Mouse (Mus musculus): ENCODE data around the gene Nploc4. TPM values are rescaled to one million over a fixed set of nuclear protein-coding genes. Genes with fewer than 3 reads are reported as not detected.

Gene Nploc4
- total RNA-seq, 2 experiments from 2014 or later, result 84.6 to 100 TPM

DNA sequence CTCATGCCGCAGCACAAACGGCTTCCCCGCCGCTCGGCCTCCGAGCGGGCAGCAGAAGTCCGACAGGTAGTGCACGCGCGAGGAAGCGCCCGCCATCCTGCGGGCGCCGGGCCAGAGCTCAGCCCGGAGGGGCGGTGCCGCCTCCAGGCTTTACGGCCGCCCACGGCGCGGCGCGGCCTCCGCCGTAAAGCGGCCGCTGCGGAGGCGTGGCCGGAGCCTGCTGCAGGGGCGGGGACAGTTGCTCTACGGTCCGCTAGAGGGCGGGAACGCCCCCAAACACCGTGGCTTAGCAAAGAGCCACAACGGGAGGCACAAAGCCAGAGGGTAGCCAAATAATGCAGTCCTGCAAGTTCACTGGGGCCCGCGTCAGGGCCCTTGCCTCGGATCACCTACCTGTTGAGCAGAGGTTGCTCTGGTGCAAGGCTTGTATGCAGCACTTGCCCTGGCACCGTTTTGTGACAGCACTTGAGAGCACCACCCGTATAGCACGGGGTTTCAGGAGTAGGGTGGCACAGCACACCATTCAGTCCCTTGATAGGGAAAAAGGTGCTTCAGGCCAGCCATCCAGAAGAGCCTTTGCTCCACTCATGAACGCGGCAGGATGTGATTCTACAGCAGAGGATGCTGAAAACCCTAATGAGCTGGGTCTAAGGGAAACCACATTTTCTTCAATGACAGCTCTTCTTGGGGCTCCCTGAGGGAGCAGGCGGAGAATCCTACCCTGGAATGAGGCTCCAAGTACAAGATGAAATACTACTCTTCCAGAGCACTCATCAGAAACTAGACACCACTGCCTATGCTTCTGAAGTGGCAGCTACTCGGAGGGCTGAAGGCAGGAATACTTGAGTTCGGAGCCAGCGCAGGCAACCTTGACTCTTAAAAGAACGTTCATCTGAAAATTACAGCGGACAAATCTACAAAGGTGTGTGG lies 58.6 kb downstream of the Nploc4 start, which contains the start of gene Faap100:
Gene Faap100 (minus strand): TSS at position 154 of the 930 bp plus-strand sequence.
- DNase-seq (ENCODE audit: low spot score), result peak; percentile 93

- DNase-seq (ENCODE audit: low spot score), result peak; percentile 47
Measured at GRCm38 (mm10) chr11:120378031-120378610, 59.4 kb downstream of the Nploc4 start.

DNA sequence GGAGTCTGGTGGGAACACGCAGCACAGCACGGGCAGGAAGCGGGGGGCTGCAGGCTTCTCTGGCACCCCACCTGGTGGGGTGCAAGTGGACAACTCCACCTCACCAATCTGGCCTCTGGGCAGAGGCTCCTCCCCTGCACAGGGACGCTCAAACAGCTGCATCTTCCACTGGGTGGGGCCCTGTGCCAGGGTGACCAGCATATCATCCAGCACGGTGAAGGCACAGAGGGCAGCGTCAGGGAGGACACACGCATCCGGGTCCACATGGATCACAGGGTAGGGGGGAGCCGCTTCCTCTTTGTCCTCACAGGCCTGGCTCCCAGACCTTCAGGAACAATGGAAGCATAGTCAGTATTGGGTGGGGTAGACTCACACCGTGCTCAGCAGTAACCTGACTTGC lies 60.2 kb downstream of the Nploc4 start:
- no peak for DNase-seq (ENCODE audit: low spot score)

GRCm38 (mm10) chr11:120376302-120377160 lies 61.0 kb downstream of the Nploc4 start:
- DNase-seq (ENCODE audit: low spot score), result no peak

DNA sequence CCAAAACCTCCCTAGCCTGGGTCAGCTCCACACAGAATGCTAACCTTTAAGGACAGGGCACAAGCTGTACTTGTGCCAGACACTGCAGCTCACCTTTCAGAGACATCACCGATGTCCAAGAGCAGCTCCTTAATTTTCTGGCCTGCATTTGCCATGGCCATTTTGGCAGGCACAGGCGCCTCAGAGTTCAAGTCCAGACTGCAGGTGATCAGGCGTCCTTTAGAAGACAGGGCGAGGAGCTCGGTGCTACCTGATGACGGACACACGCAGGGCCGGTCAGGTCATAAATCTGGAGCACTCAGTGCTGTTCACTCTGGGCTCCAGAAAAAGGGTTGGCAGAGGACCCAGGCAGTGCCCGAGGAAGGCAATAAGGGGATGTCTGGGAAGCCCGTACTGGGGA lies 62.2 kb downstream of the Nploc4 start:
- no peak for DNase-seq (ENCODE audit: low spot score)

- DNase-seq (ENCODE audit: low spot score), result peak; percentile 75
Measured at GRCm38 (mm10) chr11:120373820-120374586, 63.5 kb downstream of the Nploc4 start.

- DNase-seq (ENCODE audit: low spot score), result no peak
Measured at GRCm38 (mm10) chr11:120373025-120373424, 64.5 kb downstream of the Nploc4 start.

DNA sequence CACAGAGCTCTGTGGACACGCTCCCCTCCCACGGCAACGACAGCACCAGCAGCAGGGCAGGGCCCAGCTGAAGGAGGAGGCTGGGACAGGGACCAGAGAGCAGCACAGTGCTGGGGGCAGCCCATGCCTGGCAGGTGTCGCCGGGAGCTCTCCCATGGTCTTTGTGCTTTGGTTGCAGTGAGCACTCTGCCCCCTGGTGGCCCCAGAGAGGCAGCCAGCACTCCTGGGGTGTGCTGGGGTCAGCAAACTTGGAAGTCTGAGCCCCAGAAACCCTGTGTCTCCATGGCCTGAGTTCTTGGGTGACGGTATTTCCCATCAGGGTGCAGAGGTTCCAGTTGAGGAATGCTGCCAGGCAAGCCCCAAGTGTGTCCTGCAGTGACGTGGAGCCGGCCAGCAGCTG lies 67.9 kb downstream of the Nploc4 start:
- DNase-seq (ENCODE audit: low spot score), result peak; percentile 77

DNA sequence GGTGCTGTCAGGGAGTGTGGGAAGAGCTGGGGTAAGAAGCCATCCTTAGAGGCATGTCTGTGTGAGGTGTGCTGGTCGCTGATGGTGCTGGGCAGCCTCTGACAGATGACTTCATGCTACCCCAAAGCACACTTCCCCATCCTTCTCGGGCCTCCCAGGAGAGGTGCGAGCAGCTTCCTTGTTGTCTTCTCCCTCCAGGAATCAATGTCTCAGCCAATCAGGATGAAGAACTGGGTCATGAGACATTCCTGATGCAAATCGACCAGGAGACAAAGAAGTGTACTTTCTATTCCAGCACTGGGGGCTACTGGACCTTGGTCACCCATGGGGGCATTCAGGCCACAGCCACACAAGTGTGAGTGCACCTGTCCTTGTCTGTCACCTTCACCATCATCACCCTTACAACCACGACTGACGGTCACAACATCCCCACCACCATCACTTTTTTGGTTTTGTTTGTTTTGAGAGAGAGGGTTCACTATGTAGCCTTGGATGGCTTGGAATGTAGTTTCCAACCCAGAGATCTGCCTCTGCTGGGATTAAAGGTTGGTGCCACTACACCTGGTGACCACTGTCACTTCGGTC lies 71.0 kb downstream of the Nploc4 start:
- DNase-seq (ENCODE audit: low spot score), result no peak

DNA sequence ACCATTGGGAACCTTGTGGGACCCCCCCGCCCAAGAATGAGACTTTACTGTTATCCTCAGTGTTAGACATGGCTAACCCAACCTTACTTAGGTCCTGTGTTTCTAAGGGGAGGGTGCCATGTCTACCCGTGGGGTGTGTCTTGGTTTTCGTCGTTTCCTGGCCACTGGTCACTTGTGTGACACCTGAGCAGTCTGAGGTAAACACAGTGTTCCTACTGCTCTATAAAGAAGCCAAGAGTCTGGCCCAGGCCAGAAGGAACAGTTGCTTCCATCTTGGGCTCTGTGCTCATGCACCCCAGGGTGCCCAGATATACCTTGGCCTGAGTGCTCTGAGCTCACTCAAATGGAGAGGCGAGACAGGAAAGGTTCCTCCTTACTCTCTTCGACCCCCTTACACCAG lies 74.6 kb downstream of the Nploc4 start:
- peak; percentile 63 for DNase-seq (ENCODE audit: low spot score)

GRCm38 (mm10) chr11:120361295-120361694 lies 76.2 kb downstream of the Nploc4 start, which contains the start of gene Fscn2:
Gene Fscn2, plus strand, starts transcription at chr11:120361534.
- DNase-seq (ENCODE audit: low spot score), result no peak

DNA sequence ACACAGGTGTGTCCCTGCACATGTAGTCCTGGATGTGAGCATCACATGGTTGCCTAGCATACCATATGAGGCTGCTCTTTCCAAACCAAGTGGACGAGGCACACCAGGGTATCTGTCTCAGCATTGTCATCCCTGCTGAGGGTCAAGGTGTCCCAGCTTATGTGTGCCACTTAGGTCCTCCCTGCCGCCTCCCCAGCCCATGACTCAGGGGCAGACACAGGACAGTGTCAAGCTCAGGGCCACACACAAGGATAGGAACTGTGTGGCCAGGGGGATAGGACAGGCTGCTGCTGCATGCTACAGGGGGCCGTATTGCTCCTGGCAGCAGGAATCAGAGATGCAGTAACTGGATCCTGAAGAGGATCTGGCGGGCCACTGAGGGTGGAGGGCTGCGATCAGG lies 76.8 kb downstream of the Nploc4 start:
- no peak for DNase-seq (ENCODE audit: low spot score)

DNA sequence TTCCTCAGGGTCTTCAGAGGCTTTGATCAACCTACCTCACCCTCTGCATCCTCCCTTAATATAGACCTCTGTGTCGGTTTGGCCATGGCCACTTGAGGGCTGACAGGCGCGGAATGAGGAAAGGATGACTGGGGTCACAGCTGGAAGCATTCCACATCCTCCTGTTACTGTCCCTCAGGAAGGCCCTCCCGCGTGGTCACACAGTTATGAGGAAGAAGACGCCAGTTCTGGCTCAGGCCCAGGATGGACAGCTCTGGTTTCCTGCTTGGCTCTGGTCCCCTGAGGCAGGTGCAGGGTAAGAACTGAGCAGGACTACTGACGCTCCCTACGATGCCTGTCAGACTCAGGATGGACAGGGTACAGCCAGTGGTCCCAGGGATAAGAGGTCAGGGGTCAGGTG lies 77.4 kb downstream of the Nploc4 start:
- peak; percentile 92 for DNase-seq (ENCODE audit: low spot score)

DNA sequence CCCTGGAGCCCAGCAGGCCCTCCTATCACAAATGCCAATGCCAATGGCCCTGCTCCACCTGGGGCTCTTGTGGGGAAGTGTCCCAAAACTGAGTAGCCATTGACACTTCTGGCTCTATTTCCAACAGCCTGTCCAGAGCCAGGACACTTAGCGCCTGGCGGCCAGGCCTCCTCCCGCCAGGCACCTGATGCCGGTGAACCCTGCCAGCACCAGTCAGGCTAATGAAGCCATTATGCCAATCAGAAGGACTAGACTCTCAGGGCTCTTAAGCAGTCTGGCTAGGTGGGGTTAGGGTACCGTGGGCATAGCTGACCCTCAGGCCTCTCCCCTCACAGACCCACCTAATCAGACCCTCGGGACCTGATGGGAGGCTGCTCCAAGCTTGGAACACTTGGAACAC lies 78.1 kb downstream of the Nploc4 start:
- DNase-seq (ENCODE audit: low spot score), result peak; percentile 69

DNA sequence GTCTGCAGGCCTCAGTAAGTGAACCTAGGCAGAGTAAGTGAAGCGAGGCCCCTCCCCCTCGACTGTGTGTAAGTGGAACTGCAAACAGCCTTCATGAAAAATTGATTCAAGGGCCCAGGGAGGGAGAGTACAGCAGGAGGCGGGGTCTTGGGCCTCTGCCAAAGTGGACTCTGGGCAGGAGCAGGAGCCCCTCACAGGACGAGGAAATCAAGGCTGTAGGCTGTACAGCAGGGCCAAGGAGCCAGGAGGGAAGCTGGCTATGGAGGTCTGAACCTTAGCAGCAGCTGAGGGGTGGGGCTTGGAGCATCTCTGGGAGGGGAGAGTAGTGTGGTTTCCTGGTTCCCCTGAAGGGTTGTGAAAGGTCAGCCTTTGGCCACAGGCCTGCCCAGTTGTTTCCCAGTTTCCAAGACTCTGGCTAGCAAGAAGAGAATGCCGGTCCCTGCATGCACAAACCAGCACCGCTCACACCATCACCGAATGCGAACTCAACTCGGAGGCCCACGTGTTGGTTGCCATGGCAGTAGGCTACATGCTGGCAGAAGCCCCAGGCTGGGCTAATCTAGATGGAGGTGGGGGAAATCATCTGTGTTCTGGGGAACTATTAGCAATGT lies 79.6 kb downstream of the Nploc4 start:
- peak; percentile 71 for DNase-seq (ENCODE audit: low spot score)

DNA sequence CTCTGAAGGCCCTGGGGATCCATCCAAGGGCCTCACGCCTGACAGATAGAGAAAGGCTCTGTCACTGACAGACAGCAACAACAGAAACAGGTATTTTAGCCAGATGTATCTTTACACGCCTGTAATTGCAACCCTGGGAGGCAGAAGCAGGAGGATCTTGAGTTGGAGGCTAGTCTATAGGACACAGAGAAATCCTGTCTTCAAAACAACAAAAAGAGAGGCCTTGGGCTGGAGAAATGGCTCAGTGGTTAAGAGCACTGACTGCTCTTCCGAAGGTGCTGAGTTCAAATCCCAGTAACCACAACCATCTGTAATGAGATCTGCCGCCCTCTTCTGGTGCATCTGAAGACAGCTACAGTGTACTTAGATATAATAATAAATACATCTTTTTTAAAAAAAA lies 80.6 kb downstream of the Nploc4 start:
- no peak for DNase-seq (ENCODE audit: low spot score)

- no peak for DNase-seq (ENCODE audit: low spot score)
Measured at GRCm38 (mm10) chr11:120356319-120356840, 81.1 kb downstream of the Nploc4 start.

DNA sequence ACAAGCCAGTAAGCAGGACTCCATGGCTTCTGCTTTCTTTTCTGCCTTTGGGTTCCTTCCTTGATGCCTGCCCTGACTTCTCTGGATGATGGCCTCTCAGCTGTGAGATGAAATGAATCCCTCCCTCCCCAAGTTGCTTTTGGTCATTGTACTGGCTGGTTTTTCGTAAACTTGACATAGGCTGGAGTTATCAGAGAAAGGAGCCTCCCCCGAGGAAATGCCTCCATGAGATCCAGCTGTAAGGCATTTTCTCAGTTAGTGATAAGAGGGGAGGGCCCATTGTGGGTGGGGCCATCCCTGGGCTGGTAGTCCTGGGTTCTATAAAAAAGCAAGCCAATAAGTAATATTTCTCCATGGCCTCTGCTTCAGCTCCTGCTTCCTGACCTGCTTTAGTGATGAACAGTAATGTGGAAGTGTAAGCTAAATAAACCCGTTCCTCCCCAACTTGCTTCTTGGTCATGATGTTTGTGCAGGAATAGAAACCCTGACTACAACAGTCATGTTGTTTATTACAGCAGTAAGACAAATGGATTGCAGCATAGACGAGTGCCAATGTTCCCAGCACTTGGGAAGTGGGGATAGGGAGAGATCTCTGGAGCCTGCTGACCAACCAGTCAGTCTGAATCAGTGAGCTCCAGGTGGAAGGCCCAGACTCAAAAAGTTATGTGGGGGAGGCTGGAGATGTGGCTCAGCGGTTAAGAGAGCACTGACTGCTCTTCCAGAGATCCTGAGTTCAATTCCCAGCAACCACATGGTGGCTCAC lies 82.0 kb downstream of the Nploc4 start:
- no peak for DNase-seq (ENCODE audit: low spot score)

Measured in gastrocnemius, adult 18-20 months (tissue).